In genomic region chr4:33248062-33248889, GRCm38 (mm10) we compare ENCODE assay signal across 8 mouse cellular contexts. TPM values are rescaled to one million over a fixed set of nuclear protein-coding genes. Genes with fewer than 3 reads are reported as not detected.
DNase-seq lines count a peak whose midpoint lies in the region; ATAC-seq lines count a peak whose summit lies in the region.

No protein-coding gene starts in this region.

- peak overlapping the region; percentile 100 for H3K27ac ChIP-seq in forebrain, embryonic 10.5 days
- H3K27ac ChIP-seq in heart, embryonic 16.5 days (ENCODE audit: low read length) = peak overlapping the region; percentile 100
- H3K27ac ChIP-seq in liver, embryonic 15.5 days (replicated peaks) = peak overlapping the region; percentile 100
- peak overlapping the region; percentile 99 for H3K27ac ChIP-seq in neural tube, embryonic 12.5 days

- H3K4me1 ChIP-seq in forebrain, embryonic 10.5 days = peaks cover 29% of the 10 kb centered on the region
- peaks cover 28% of the 10 kb centered on the region for H3K4me1 ChIP-seq in heart, embryonic 16.5 days (ENCODE audit: control insufficient read depth, insufficient read depth, low read length)
- H3K4me1 ChIP-seq in liver, embryonic 15.5 days (replicated peaks) = peaks cover 32% of the 10 kb centered on the region
- peaks cover 10% of the 10 kb centered on the region for H3K4me1 ChIP-seq in neural tube, embryonic 12.5 days

- peak overlapping the region; percentile 68 for H3K4me2 ChIP-seq in heart, embryonic 16.5 days (ENCODE audit: low read depth, low read length)
- H3K4me2 ChIP-seq in liver, embryonic 15.5 days = peak overlapping the region; percentile 86
- peak overlapping the region; percentile 69 for H3K4me2 ChIP-seq in neural tube, embryonic 12.5 days (replicated peaks)

- ATAC-seq in CD4-positive, CD25-positive, alpha-beta regulatory T cell, adult 4 months = peak; percentile 61
- ATAC-seq in heart, embryonic 16.5 days (replicated peaks; ENCODE audit: extremely low read depth, insufficient read depth, low FRiP score) = peak; percentile 92
- peak; percentile 82 for ATAC-seq in liver, embryonic 15.5 days (ENCODE audit: insufficient read depth)
- ATAC-seq in neural tube, embryonic 12.5 days (ENCODE audit: low FRiP score, low read depth) = peak; percentile 94

- H3K36me3 ChIP-seq in forebrain, embryonic 10.5 days (replicated peaks) = peaks cover 30% of the 10 kb centered on the region
- peaks cover 21% of the 10 kb centered on the region for H3K36me3 ChIP-seq in heart, embryonic 16.5 days (ENCODE audit: control insufficient read depth, insufficient read depth)
- peaks cover 26% of the 10 kb centered on the region for H3K36me3 ChIP-seq in liver, embryonic 15.5 days (replicated peaks)
- H3K36me3 ChIP-seq in neural tube, embryonic 12.5 days = peaks cover 29% of the 10 kb centered on the region

- DNase-seq in c-Kit-negative CD71-positive TER-119-positive erythroid progenitor cells, embryonic 14.5 days (ENCODE audit: low read depth, low spot score) = peak; percentile 90
- DNase-seq in forebrain, embryonic 10.5 days (ENCODE audit: extremely low spot score, low spot score) = peak; percentile 99
- peak; percentile 99 for DNase-seq in kidney, postnatal 36 days
- DNase-seq in telencephalon, adult 2 months (ENCODE audit: low read depth, low spot score) = peak; percentile 95

- H3K4me3 ChIP-seq in forebrain, embryonic 10.5 days = peak overlapping the region; percentile 98
- H3K4me3 ChIP-seq in heart, embryonic 16.5 days (ENCODE audit: low read length) = peak overlapping the region; percentile 90
- peak overlapping the region; percentile 98 for H3K4me3 ChIP-seq in liver, embryonic 15.5 days (replicated peaks)
- peak overlapping the region; percentile 98 for H3K4me3 ChIP-seq in neural tube, embryonic 12.5 days

- WGBS in forebrain, embryonic 10.5 days = under 1% methylated on average over 88 of the region's 88 CpGs
- WGBS in heart, embryonic 16.5 days = under 1% methylated on average over 87 of the region's 88 CpGs
- under 1% methylated on average over 87 of the region's 88 CpGs for WGBS in liver, embryonic 15.5 days (ENCODE audit: insufficient replicate concordance)
- under 1% methylated on average over 88 of the region's 88 CpGs for WGBS in neural tube, embryonic 12.5 days

- peak overlapping the region; percentile 100 for H3K9ac ChIP-seq in heart, embryonic 16.5 days (ENCODE audit: low read length)
- peak overlapping the region; percentile 99 for H3K9ac ChIP-seq in liver, embryonic 15.5 days
- H3K9ac ChIP-seq in neural tube, embryonic 12.5 days = peak overlapping the region; percentile 99

- no peaks in the 10 kb centered on the region for H3K9me3 ChIP-seq in forebrain, embryonic 10.5 days
- H3K9me3 ChIP-seq in heart, embryonic 16.5 days (replicated peaks; ENCODE audit: control insufficient read depth, low read length) = no peaks in the 10 kb centered on the region
- no peaks in the 10 kb centered on the region for H3K9me3 ChIP-seq in liver, embryonic 15.5 days (replicated peaks)
- no peaks in the 10 kb centered on the region for H3K9me3 ChIP-seq in neural tube, embryonic 12.5 days

- H3K27me3 ChIP-seq in forebrain, embryonic 10.5 days (ENCODE audit: poor library complexity, severe bottlenecking) = no peaks in the 10 kb centered on the region
- H3K27me3 ChIP-seq in heart, embryonic 16.5 days (ENCODE audit: control insufficient read depth, insufficient read depth, low read length) = no peaks in the 10 kb centered on the region
- H3K27me3 ChIP-seq in liver, embryonic 15.5 days = no peaks in the 10 kb centered on the region
- no peaks in the 10 kb centered on the region for H3K27me3 ChIP-seq in neural tube, embryonic 12.5 days (replicated peaks)

RNA-seq across cellular contexts. Expression of gene Srsf12, which starts 39.5 kb away (rescaled TPM):
- polyA plus RNA-seq in CD4-positive, CD25-positive, alpha-beta regulatory T cell, adult 4 months (2017; shearing (Covaris generic)) = 1 to 10 TPM; 3.5 to 4.2 TPM
- 4.1 and 4.2 TPM in 2 replicates for polyA plus RNA-seq in forebrain, embryonic 10.5 days (2016; fragmentation: Nextera tagmentation; extraction: Ambion mirVana)
- polyA plus RNA-seq in heart, embryonic 16.5 days (2015; fragmentation: Nextera tagmentation; extraction: Ambion mirVana) = 1.6 and 2.3 TPM in 2 replicates
- polyA plus RNA-seq in liver, embryonic 15.5 days (2015; fragmentation: Nextera tagmentation; extraction: Ambion mirVana) = 0.07 and 0.13 TPM in 2 replicates
- polyA plus RNA-seq in neural tube, embryonic 12.5 days (2016; fragmentation: Nextera tagmentation; extraction: Ambion mirVana) = 20.2 and 23.1 TPM in 2 replicates

RNA-seq across cellular contexts. Expression of gene Pnrc1, which starts 41.7 kb away (rescaled TPM):
- 100 to 1,000 TPM in 1 of 2 experiments, 10 to 100 TPM in 1; 64.6 to 103 TPM for polyA plus RNA-seq in CD4-positive, CD25-positive, alpha-beta regulatory T cell, adult 4 months (2017; shearing (Covaris generic))
- polyA plus RNA-seq in forebrain, embryonic 10.5 days (2016; fragmentation: Nextera tagmentation; extraction: Ambion mirVana) = 51.6 and 56.2 TPM in 2 replicates
- 77.8 and 86.2 TPM in 2 replicates for polyA plus RNA-seq in heart, embryonic 16.5 days (2015; fragmentation: Nextera tagmentation; extraction: Ambion mirVana)
- 46.9 and 52.0 TPM in 2 replicates for polyA plus RNA-seq in liver, embryonic 15.5 days (2015; fragmentation: Nextera tagmentation; extraction: Ambion mirVana)
- 110 and 113 TPM in 2 replicates for polyA plus RNA-seq in neural tube, embryonic 12.5 days (2016; fragmentation: Nextera tagmentation; extraction: Ambion mirVana)

RNA-seq across cellular contexts. Expression of gene Pm20d2, which starts 58.7 kb away (rescaled TPM):
- not detected for polyA plus RNA-seq in CD4-positive, CD25-positive, alpha-beta regulatory T cell, adult 4 months (2017; shearing (Covaris generic))
- 1.1 and 1.2 TPM in 2 replicates for polyA plus RNA-seq in forebrain, embryonic 10.5 days (2016; fragmentation: Nextera tagmentation; extraction: Ambion mirVana)
- polyA plus RNA-seq in heart, embryonic 16.5 days (2015; fragmentation: Nextera tagmentation; extraction: Ambion mirVana) = 2.6 and 2.9 TPM in 2 replicates
- polyA plus RNA-seq in liver, embryonic 15.5 days (2015; fragmentation: Nextera tagmentation; extraction: Ambion mirVana) = 0.09 and 0.31 TPM in 2 replicates
- polyA plus RNA-seq in neural tube, embryonic 12.5 days (2016; fragmentation: Nextera tagmentation; extraction: Ambion mirVana) = 0.86 and 1.2 TPM in 2 replicates

Comparison
In these comparisons a context has a peak if more than half of its experiments do, and no peak if none do; other contexts are left out.
1. Peak in every context shown above with its lines: DNase-seq, ATAC-seq, H3K4me3 ChIP-seq and H3K27ac ChIP-seq.